Mouse (Mus musculus) megakaryocyte, adult 5-6 weeks (primary cell): ENCODE measurements around the gene Mxd3. TPM values are rescaled to one million over a fixed set of nuclear protein-coding genes. Genes with fewer than 3 reads are reported as not detected.

Experiments
- ATAC-seq: 2 replicates; pipeline ENCODE4 v1.8.0; 2016; ENCODE audit warnings: mild to moderate bottlenecking, inconsistent platforms; ENCODE audit not compliant: poor library complexity, severe bottlenecking
- total RNA-seq, 2 experiments: library from RNA; stranded (forward) in 1 of 2; stranded (reverse) in 1 of 2; fragments of 153-499, 151-499 nt in 1 of 2; fragments of 221-1000, 200-1000 nt in 1 of 2; gene quantifications; 2 replicates each; pipeline versions ENCODE4 v1.2.3 to v1.2.4; 2015 to 2017

The Mxd3 gene
- total RNA-seq, 2 experiments from 2014 or later: 36.1 to 36.5 TPM

GRCm38 (mm10) chr13:55277203-55277602, 52.4 kb downstream of the Mxd3 start:
- ATAC-seq: no peak

Other genes starting within 250 kb of the Mxd3 start
- 54.5 and 58.7 TPM in 2 replicates for gene Uimc1, start 229.5 kb downstream of the Mxd3 start, total RNA-seq (2015)
- 69.5 and 85.7 TPM in 2 replicates for gene Uimc1, start 229.5 kb downstream of the Mxd3 start, total RNA-seq (2017)
- gene Zfp346, start 224.5 kb downstream of the Mxd3 start, total RNA-seq (2015): 8.0 and 12.3 TPM in 2 replicates
- gene Zfp346, start 224.5 kb downstream of the Mxd3 start, total RNA-seq (2017): 6.6 and 8.2 TPM in 2 replicates
- gene Gm17617, start 196.3 kb downstream of the Mxd3 start, total RNA-seq (2015): not detected in 2 replicates
- not detected in 2 replicates for gene Gm17617, start 196.3 kb downstream of the Mxd3 start, total RNA-seq (2017)
- gene Fgfr4, start 177.2 kb downstream of the Mxd3 start, total RNA-seq (2015): not detected in 2 replicates
- gene Fgfr4, start 177.2 kb downstream of the Mxd3 start, total RNA-seq (2017): not detected in 2 replicates
- 68.2 TPM in 2 replicates for gene Nsd1, start 120.0 kb downstream of the Mxd3 start, total RNA-seq (2015)
- gene Nsd1, start 120.0 kb downstream of the Mxd3 start, total RNA-seq (2017): 71.6 and 83.6 TPM in 2 replicates
- 455 and 498 TPM in 2 replicates for gene Prelid1, start 9.3 kb downstream of the Mxd3 start, total RNA-seq (2015)
- 146 and 163 TPM in 2 replicates for gene Prelid1, start 9.3 kb downstream of the Mxd3 start, total RNA-seq (2017)
- gene Rab24, start 7.9 kb downstream of the Mxd3 start, total RNA-seq (2015): 228 and 247 TPM in 2 replicates
- 47.0 and 54.4 TPM in 2 replicates for gene Rab24, start 7.9 kb downstream of the Mxd3 start, total RNA-seq (2017)
- 73.6 and 74.9 TPM in 2 replicates for gene Lman2, start 33.0 kb upstream of the Mxd3 start, total RNA-seq (2015)
- gene Lman2, start 33.0 kb upstream of the Mxd3 start, total RNA-seq (2017): 91.4 and 96.4 TPM in 2 replicates
- gene Rgs14, start 39.9 kb upstream of the Mxd3 start, total RNA-seq (2015): 55.3 and 56.5 TPM in 2 replicates
- gene Rgs14, start 39.9 kb upstream of the Mxd3 start, total RNA-seq (2017): 68.1 and 75.0 TPM in 2 replicates
- 0.39 and 0.58 TPM in 2 replicates for gene Slc34a1, start 68.4 kb upstream of the Mxd3 start, total RNA-seq (2015)
- 0.44 and 2.0 TPM in 2 replicates for gene Slc34a1, start 68.4 kb upstream of the Mxd3 start, total RNA-seq (2017)
- not detected in 2 replicates for gene Pfn3, start 85.4 kb upstream of the Mxd3 start, total RNA-seq (2015)
- gene Pfn3, start 85.4 kb upstream of the Mxd3 start, total RNA-seq (2017): not detected in 2 replicates
- gene F12, start 97.0 kb upstream of the Mxd3 start, total RNA-seq (2015): 0.13 and 0.21 TPM in 2 replicates
- not detected in 2 replicates for gene F12, start 97.0 kb upstream of the Mxd3 start, total RNA-seq (2017)
- 87.3 and 89.9 TPM in 2 replicates for gene Grk6, start 115.2 kb upstream of the Mxd3 start, total RNA-seq (2015)
- gene Grk6, start 115.2 kb upstream of the Mxd3 start, total RNA-seq (2017): 144 and 155 TPM in 2 replicates
- gene Prr7, start 134.4 kb upstream of the Mxd3 start, total RNA-seq (2015): 1.1 and 1.2 TPM in 2 replicates
- 1.4 and 1.8 TPM in 2 replicates for gene Prr7, start 134.4 kb upstream of the Mxd3 start, total RNA-seq (2017)
- 0.18 TPM in 1 of 2 replicates, not detected in the other for gene Dbn1, start 158.3 kb upstream of the Mxd3 start, total RNA-seq (2015)
- gene Dbn1, start 158.3 kb upstream of the Mxd3 start, total RNA-seq (2017): 0.57 and 2.9 TPM in 2 replicates
- 23.8 and 25.9 TPM in 2 replicates for gene Pdlim7, start 183.9 kb upstream of the Mxd3 start, total RNA-seq (2015)
- 9.4 and 12.4 TPM in 2 replicates for gene Pdlim7, start 183.9 kb upstream of the Mxd3 start, total RNA-seq (2017)
- 73.6 and 80.6 TPM in 2 replicates for gene Dok3, start 199.5 kb upstream of the Mxd3 start, total RNA-seq (2015)
- gene Dok3, start 199.5 kb upstream of the Mxd3 start, total RNA-seq (2017): 81.2 and 88.6 TPM in 2 replicates
- 16.2 and 20.9 TPM in 2 replicates for gene Ddx41, start 206.8 kb upstream of the Mxd3 start, total RNA-seq (2015)
- 41.4 and 56.6 TPM in 2 replicates for gene Ddx41, start 206.8 kb upstream of the Mxd3 start, total RNA-seq (2017)
- gene Fam193b, start 241.3 kb upstream of the Mxd3 start, total RNA-seq (2015): 29.7 and 35.4 TPM in 2 replicates
- gene Fam193b, start 241.3 kb upstream of the Mxd3 start, total RNA-seq (2017): 19.1 and 26.4 TPM in 2 replicates
- gene Tmed9, start 243.9 kb upstream of the Mxd3 start, total RNA-seq (2015): 44.1 and 54.7 TPM in 2 replicates
- gene Tmed9, start 243.9 kb upstream of the Mxd3 start, total RNA-seq (2017): 87.7 and 100 TPM in 2 replicates